Mouse (Mus musculus) intestine, embryonic 14.5 days (tissue): ENCODE measurements around the gene Ano2. TPM values are rescaled to one million over a fixed set of nuclear protein-coding genes. Genes with fewer than 3 reads are reported as not detected.

Experiments used
- ATAC-seq: fragments of 200-750 bp; cut with Nextera tagmentation; replicated peaks from 2 replicates; pipeline ENCODE4 v1.8.0; 2017; ENCODE audit warnings: low read depth, moderate number of reproducible peaks, moderate TSS enrichment, moderate library complexity; ENCODE audit not compliant: low FRiP score, low TSS enrichment
- DNase-seq: peaks from one replicate; pipeline ENCODE4 v3.0.0-alpha.2; 2018; ENCODE audit warnings: low spot score
- H3K27ac ChIP-seq: fragments of 300-500 bp; sonication (generic); 2 replicates; pipeline ENCODE4 v1.5.1; 2014; ENCODE audit warnings: low read depth, mild to moderate bottlenecking, control low read depth
- H3K27me3 ChIP-seq: fragments of 300-500 bp; sonication (generic); replicated peaks from 2 replicates; pipeline ENCODE4 v1.6.1; 2014; ENCODE audit warnings: low read length, control low read depth; ENCODE audit not compliant: control insufficient read depth, insufficient read depth
- H3K36me3 ChIP-seq: fragments of 300-500 bp; sonication (generic); 2 replicates; pipeline ENCODE4 v1.6.1; 2014; ENCODE audit warnings: low read length, control low read depth; ENCODE audit not compliant: control insufficient read depth, insufficient read depth
- H3K4me1 ChIP-seq: fragments of 300-500 bp; sonication (generic); replicated peaks from 2 replicates; pipeline ENCODE4 v1.6.1; 2014; ENCODE audit warnings: low read length, control low read depth, mixed read lengths; ENCODE audit not compliant: control insufficient read depth, insufficient read depth
- H3K4me2 ChIP-seq: fragments of 300-500 bp; sonication (generic); 2 replicates; pipeline ENCODE4 v1.6.1; 2014; ENCODE audit warnings: low read length
- H3K4me3 ChIP-seq: fragments of 300-500 bp; sonication (generic); 2 replicates; pipeline ENCODE4 v1.5.1; 2014; ENCODE audit warnings: low read depth, low read length, control low read depth, mixed read lengths
- H3K9ac ChIP-seq: fragments of 300-500 bp; sonication (generic); 2 replicates; pipeline ENCODE4 v1.6.1; 2014; ENCODE audit warnings: mild to moderate bottlenecking, low read length
- H3K9me3 ChIP-seq: fragments of 300-500 bp; sonication (generic); 2 replicates; pipeline ENCODE4 v1.6.1; 2016; ENCODE audit warnings: low read length, control low read depth; ENCODE audit not compliant: control insufficient read depth
- WGBS: fragments of 180-500 bp; shearing (Covaris S2); extraction: QIAGEN DNeasy Blood & Tissue Kit; methylation state at CpG from one replicate; pipeline ENCODE4 v1.1.7; 2014; 5-methylcytosine and 5-hydroxymethylcytosine counted together
- polyA plus RNA-seq: library from polyadenylated mRNA; unstranded; fragments of >200 nt; fragmentation: Nextera tagmentation; extraction: Ambion mirVana; gene quantifications from 2 replicates; pipeline ENCODE4 v1.2.1, GENCODE M21; 2014

The Ano2 gene
- polyA plus RNA-seq, 1 experiment from 2014 or later, result 0.50 TPM

- Histone ChIP-seq H3K36me3 (no peaks in the 10 kb centered on the region), H3K27me3 (no peaks in the 10 kb centered on the region), H3K9me3 (no peaks in the 10 kb centered on the region), H3K4me1 (no peaks in the 10 kb centered on the region), H3K27ac (no peak overlapping the region), H3K4me3 (no peak overlapping the region), H3K4me2 (no peak overlapping the region), H3K9ac (no peak overlapping the region)
- ATAC-seq (no peak), DNase-seq (no peak)
- 61% methylated on average over 3 of the region's 3 CpGs for WGBS
Measured at GRCm38 (mm10) chr6:126057706-126058105, 367.5 kb downstream of the Ano2 start.

GRCm38 (mm10) chr6:126080531-126080930, 390.3 kb downstream of the Ano2 start:
- no peaks in the 10 kb centered on the region for H3K4me1 ChIP-seq
- 84% methylated on average over 3 of the region's 3 CpGs for WGBS

GRCm38 (mm10) chr6:126086321-126086950, 396.2 kb downstream of the Ano2 start:
- Histone ChIP-seq H3K36me3 (no peaks in the 10 kb centered on the region), H3K9me3 (no peaks in the 10 kb centered on the region), H3K27ac (no peak overlapping the region), H3K4me1 (no peaks in the 10 kb centered on the region), H3K27me3 (no peaks in the 10 kb centered on the region), H3K9ac (no peak overlapping the region), H3K4me2 (no peak overlapping the region), H3K4me3 (no peak overlapping the region)
- ATAC-seq, result no peak
- peak; percentile 6 for DNase-seq
- WGBS, result 67% methylated on average over 3 of the region's 3 CpGs

More at GRCm38 (mm10) chr6:126080531-126080930, 390.3 kb downstream of the Ano2 start:
- no peaks in the 10 kb centered on the region for H3K27me3 ChIP-seq
- H3K36me3 ChIP-seq, result no peaks in the 10 kb centered on the region
- no peaks in the 10 kb centered on the region for H3K9me3 ChIP-seq
- H3K4me2 ChIP-seq, result no peak overlapping the region
- H3K4me3 ChIP-seq, result no peak overlapping the region
- no peak overlapping the region for H3K9ac ChIP-seq
- ATAC-seq (no peak), DNase-seq (no peak)
- H3K27ac ChIP-seq, result no peak overlapping the region

- no peak overlapping the region for H3K27ac ChIP-seq
- H3K9me3 ChIP-seq, result no peaks in the 10 kb centered on the region
- WGBS, result 93% methylated on average over 12 of the region's 12 CpGs
- H3K4me3 ChIP-seq, result no peak overlapping the region
- H3K9ac ChIP-seq, result no peak overlapping the region
- no peak overlapping the region for H3K4me2 ChIP-seq
- ATAC-seq (no peak), DNase-seq (no peak)
- no peaks in the 10 kb centered on the region for H3K4me1 ChIP-seq
- no peaks in the 10 kb centered on the region for H3K36me3 ChIP-seq
- H3K27me3 ChIP-seq, result no peaks in the 10 kb centered on the region
Measured at GRCm38 (mm10) chr6:126088489-126089265, 398.5 kb downstream of the Ano2 start.

Other genes starting within 250 kb of the Ano2 start
- gene Cd9, start 195.6 kb upstream of the Ano2 start, polyA plus RNA-seq, result 162 and 185 TPM in 2 replicates
- 10.3 and 14.1 TPM in 2 replicates for gene Vwf, start 143.6 kb upstream of the Ano2 start, polyA plus RNA-seq